10 mouse cellular contexts compared by ENCODE assay signal in genomic region chr11:49981321-49981963, GRCm38 (mm10). TPM values are rescaled to one million over a fixed set of nuclear protein-coding genes. Genes with fewer than 3 reads are reported as not detected.
A peak's percentile ranks its signal among the peaks of the same experiment; 100 is the strongest.
DNase-seq lines count a peak whose midpoint lies in the region; ATAC-seq and TF ChIP-seq lines count a peak whose summit lies in the region.
"Had no signal": no experiment of that assay in that cellular context is flagged by ENCODE, and none has a peak within 500 bp of the region (broad histone marks: within the 10 kb centered on the region; RNA-seq: fewer than 3 reads in every experiment).

No protein-coding gene starts in this region.

- no peak overlapping the region for H3K4me2 ChIP-seq in forebrain, postnatal 0 days (ENCODE audit: low read depth)

- H3K9ac ChIP-seq in forebrain, postnatal 0 days = no peak overlapping the region

- no peak overlapping the region for H3K4me3 ChIP-seq in forebrain, postnatal 0 days (ENCODE audit: low read depth, low read length)
- H3K4me3 ChIP-seq: limb, embryonic 10.5 days had no signal

- 82% methylated on average over 7 of the region's 7 CpGs for WGBS in forebrain, postnatal 0 days

- TF ChIP-seq CTCF in forebrain, postnatal 0 days (IDR thresholded peaks at IDR 0.05; ENCODE audit: low read depth) = no peak

- ATAC-seq in CD4-positive, CD25-positive, alpha-beta regulatory T cell, adult 4 months = no peak
- ATAC-seq in erythroid progenitor cell, adult 5-6 weeks (replicated peaks; ENCODE audit: low FRiP score, poor library complexity, severe bottlenecking) = peak; percentile 77
- ATAC-seq in megakaryocyte progenitor cell, adult 5-6 weeks (replicated peaks; ENCODE audit: poor library complexity) = peak; percentile 63
- no peak for ATAC-seq in forebrain, postnatal 0 days
- ATAC-seq: inflammation-experienced regulatory T-cells, adult 6 months had no signal

- H3K27me3 ChIP-seq in forebrain, postnatal 0 days (ENCODE audit: insufficient read depth, low read length) = no peaks in the 10 kb centered on the region

- no peaks in the 10 kb centered on the region for H3K36me3 ChIP-seq in forebrain, postnatal 0 days (ENCODE audit: insufficient read depth)
- H3K36me3 ChIP-seq: limb, embryonic 10.5 days had no signal

- peak; percentile 16 for DNase-seq in CD4-positive, CD25-positive, alpha-beta regulatory T cell, adult 2 months (ENCODE audit: low read depth, low spot score)
- peak; percentile 24 to 50 for DNase-seq in spleen, postnatal 10 days (ENCODE audit: low spot score in 2 of 2)
- DNase-seq in spleen, postnatal 14 days (ENCODE audit: low spot score in 2 of 2) = no peak
- DNase-seq in MN1 (ENCODE audit: low spot score) = no peak
- DNase-seq in forebrain, postnatal 0 days = no peak

- H3K4me1 ChIP-seq in forebrain, postnatal 0 days (ENCODE audit: insufficient read depth) = no peaks in the 10 kb centered on the region
- H3K4me1 ChIP-seq: limb, embryonic 10.5 days had no signal

- H3K27ac ChIP-seq in forebrain, postnatal 0 days (ENCODE audit: low read depth, low read length) = no peak overlapping the region
- H3K27ac ChIP-seq: limb, embryonic 10.5 days had no signal

- no peaks in the 10 kb centered on the region for H3K9me3 ChIP-seq in forebrain, postnatal 0 days (ENCODE audit: low read length)
- H3K9me3 ChIP-seq: limb, embryonic 10.5 days had no signal

RNA-seq across cellular contexts. Expression of gene Rnf130, which starts 43.7 kb away (rescaled TPM):
- 1 to 10 TPM; 2.5 to 5.7 TPM for polyA plus RNA-seq in CD4-positive, CD25-positive, alpha-beta regulatory T cell, adult 4 months (2017; shearing (Covaris generic))
- total RNA-seq in erythroid progenitor cell, adult 5-6 weeks (2015; ENCODE audit: low replicate concordance) = 57.7 and 64.6 TPM in 2 replicates
- total RNA-seq in erythroid progenitor cell, adult 5-6 weeks (2017; ENCODE audit: low replicate concordance) = 47.5 and 48.2 TPM in 2 replicates
- 256 and 262 TPM in 2 replicates for total RNA-seq in megakaryocyte progenitor cell, adult 5-6 weeks (2015)
- total RNA-seq in megakaryocyte progenitor cell, adult 5-6 weeks (2017) = 224 and 237 TPM in 2 replicates
- total RNA-seq in forebrain, postnatal 0 days (2014; rRNA removed) = 97.9 and 116 TPM in 2 replicates
- polyA plus RNA-seq in forebrain, postnatal 0 days (2015; fragmentation: Nextera tagmentation; extraction: Ambion mirVana) = 47.9 and 61.1 TPM in 2 replicates

Comparison
In these comparisons a context has a peak if more than half of its experiments do, and no peak if none do; other contexts are left out.
1. DNase-seq: peak in CD4-positive, CD25-positive, alpha-beta regulatory T cell, adult 2 months (single experiment) and spleen, postnatal 10 days (2 of 2); none in spleen, postnatal 14 days (0 of 2), MN1 (single experiment) and forebrain, postnatal 0 days (single experiment).
2. ATAC-seq: peak in erythroid progenitor cell, adult 5-6 weeks (single experiment) and megakaryocyte progenitor cell, adult 5-6 weeks (single experiment); none in CD4-positive, CD25-positive, alpha-beta regulatory T cell, adult 4 months (single experiment) and forebrain, postnatal 0 days (single experiment).